In genomic region chr9:43076163-43076562, GRCm38 (mm10) we compare ENCODE assay signal across 18 mouse cellular contexts.
"Had no signal": no experiment of that assay in that cellular context is flagged by ENCODE, and none has a peak within 500 bp of the region (broad histone marks: within the 10 kb centered on the region; RNA-seq: fewer than 3 reads in every experiment).

No protein-coding gene starts in this region.

- H3K9ac ChIP-seq: kidney, embryonic 15.5 days; liver, embryonic 13.5 days; midbrain, embryonic 12.5 days; midbrain, embryonic 15.5 days; neural tube, embryonic 12.5 days; neural tube, embryonic 15.5 days had no signal

- H3K4me2 ChIP-seq: kidney, embryonic 15.5 days; liver, embryonic 13.5 days; midbrain, embryonic 12.5 days; midbrain, embryonic 15.5 days; neural tube, embryonic 12.5 days; neural tube, embryonic 15.5 days had no signal

- H3K9me3 ChIP-seq: kidney, embryonic 15.5 days; liver, embryonic 13.5 days; megakaryocyte, embryonic 14.5 days; midbrain, embryonic 12.5 days; midbrain, embryonic 15.5 days; neural tube, embryonic 12.5 days; neural tube, embryonic 15.5 days had no signal

- H3K4me3 ChIP-seq: kidney, embryonic 15.5 days; left cerebral cortex, adult 2 months; liver, embryonic 13.5 days; megakaryocyte, embryonic 14.5 days; midbrain, embryonic 12.5 days; midbrain, embryonic 15.5 days; neural tube, embryonic 12.5 days; neural tube, embryonic 15.5 days had no signal

- DNase-seq: kidney, adult 8-10 months; kidney, postnatal 10 days; kidney, postnatal 36 days; layer of hippocampus, postnatal 36 days; liver, embryonic 13.5 days; lung, adult 2 months; right cerebral cortex, adult 18-20 months; right cerebral cortex, postnatal 14 days; right cerebral cortex, postnatal 4 days; thymus, adult 2 months; thymus, postnatal 25 days had no signal

- ATAC-seq: midbrain, embryonic 15.5 days had no signal

- H3K36me3 ChIP-seq: kidney, embryonic 15.5 days; liver, embryonic 13.5 days; midbrain, embryonic 12.5 days; midbrain, embryonic 15.5 days; neural tube, embryonic 12.5 days; neural tube, embryonic 15.5 days had no signal

- H3K27ac ChIP-seq: kidney, embryonic 15.5 days; left cerebral cortex, adult 2 months; liver, embryonic 13.5 days; midbrain, embryonic 12.5 days; midbrain, embryonic 15.5 days; neural tube, embryonic 12.5 days; neural tube, embryonic 15.5 days had no signal

- H3K27me3 ChIP-seq: kidney, embryonic 15.5 days; midbrain, embryonic 12.5 days; midbrain, embryonic 15.5 days; neural tube, embryonic 12.5 days; neural tube, embryonic 15.5 days had no signal
